Comparison of ENCODE assay signal across 8 mouse cellular contexts in genomic region chr7:99360021-99360802, GRCm38 (mm10). TPM values are rescaled to one million over a fixed set of nuclear protein-coding genes. Genes with fewer than 3 reads are reported as not detected.
DNase-seq lines count a peak whose midpoint lies in the region; ATAC-seq lines count a peak whose summit lies in the region.

No protein-coding gene starts in this region.

- intact Hi-C loops in left cerebral cortex, postnatal 14 days (cut with DNase I): no loop called here

- no peak overlapping the region for H3K4me3 ChIP-seq in intestine, embryonic 16.5 days (ENCODE audit: low read length)

- 27% methylated on average over 10 of the region's 10 CpGs for WGBS in intestine, embryonic 16.5 days

- peak; percentile 96 for DNase-seq in NIH3T3 (ENCODE audit: low read depth)
- peak; percentile 92 for DNase-seq in embryo, embryonic 9.5 days (ENCODE audit: extremely low spot score)
- peak; percentile 71 to 90 for DNase-seq in left cerebral cortex, postnatal 14 days (ENCODE audit: low spot score in 2 of 2)
- DNase-seq in right cerebral cortex, postnatal 4 days: peak; percentile 60

- H3K4me1 ChIP-seq in intestine, embryonic 16.5 days (ENCODE audit: control insufficient read depth, insufficient read depth, low read length): peaks cover 37% of the 10 kb centered on the region

- no peaks in the 10 kb centered on the region for H3K27me3 ChIP-seq in intestine, embryonic 16.5 days (replicated peaks; ENCODE audit: control insufficient read depth, insufficient read depth, low read length)

- peak overlapping the region; percentile 64 for H3K9ac ChIP-seq in intestine, embryonic 16.5 days (ENCODE audit: low read depth, low read length)

- peak overlapping the region; percentile 97 for H3K27ac ChIP-seq in intestine, embryonic 16.5 days (ENCODE audit: low read length)

- H3K9me3 ChIP-seq in intestine, embryonic 16.5 days (ENCODE audit: control insufficient read depth, low read length): no peaks in the 10 kb centered on the region

- no peaks in the 10 kb centered on the region for H3K36me3 ChIP-seq in intestine, embryonic 16.5 days (ENCODE audit: control insufficient read depth, insufficient read depth, low read length)

- H3K4me2 ChIP-seq in intestine, embryonic 16.5 days (ENCODE audit: low read depth, low read length): peak overlapping the region; percentile 16; the same call in 1 of the 2 replicates

- ATAC-seq in granulocyte monocyte progenitor cell, adult 5-6 weeks (replicated peaks; ENCODE audit: poor library complexity, severe bottlenecking): peak; percentile 61
- ATAC-seq in intestine, embryonic 16.5 days: peak; percentile 94
- peak; percentile 54 for ATAC-seq in megakaryocyte progenitor cell, adult 5-6 weeks (replicated peaks; ENCODE audit: poor library complexity)
- no peak for ATAC-seq in CD4-positive, CD25-positive, alpha-beta regulatory T cell, adult 4 months

RNA-seq across cellular contexts. Expression of gene Serpinh1, which starts 7.2 kb away (rescaled TPM):
- 0.80 TPM in 1 of 2 replicates, not detected in the other for total RNA-seq in granulocyte monocyte progenitor cell, adult 5-6 weeks (2014; fragmentation: Nextera tagmentation)
- not detected in 2 replicates for total RNA-seq in granulocyte monocyte progenitor cell, adult 5-6 weeks (2017)
- 903 and 983 TPM in 2 replicates for polyA plus RNA-seq in intestine, embryonic 16.5 days (2015; fragmentation: Nextera tagmentation; extraction: Ambion mirVana)
- 10 to 100 TPM; 49.7 to 52.2 TPM for total RNA-seq in left cerebral cortex, postnatal 14 days (2021)
- total RNA-seq in megakaryocyte progenitor cell, adult 5-6 weeks (2015): 0.05 TPM in 1 of 2 replicates, not detected in the other
- not detected in 2 replicates for total RNA-seq in megakaryocyte progenitor cell, adult 5-6 weeks (2017)
- polyA plus RNA-seq in CD4-positive, CD25-positive, alpha-beta regulatory T cell, adult 4 months (2017; shearing (Covaris generic)): under 1 TPM in 1 of 2 experiments, not detected in 1; 0.15 TPM

RNA-seq across cellular contexts. Expression of gene Gdpd5, which starts 21.0 kb away (rescaled TPM):
- not detected in 2 replicates for total RNA-seq in granulocyte monocyte progenitor cell, adult 5-6 weeks (2014; fragmentation: Nextera tagmentation)
- total RNA-seq in granulocyte monocyte progenitor cell, adult 5-6 weeks (2017): 0.56 TPM in 1 of 2 replicates, not detected in the other
- 17.1 and 17.5 TPM in 2 replicates for polyA plus RNA-seq in intestine, embryonic 16.5 days (2015; fragmentation: Nextera tagmentation; extraction: Ambion mirVana)
- total RNA-seq in left cerebral cortex, postnatal 14 days (2021): 10 to 100 TPM; 40.7 to 47.5 TPM
- 0.10 TPM in 1 of 2 replicates, not detected in the other for total RNA-seq in megakaryocyte progenitor cell, adult 5-6 weeks (2015)
- total RNA-seq in megakaryocyte progenitor cell, adult 5-6 weeks (2017): 0.08 TPM in 1 of 2 replicates, not detected in the other
- polyA plus RNA-seq in CD4-positive, CD25-positive, alpha-beta regulatory T cell, adult 4 months (2017; shearing (Covaris generic)): 10 to 100 TPM; 13.6 to 21.0 TPM

Comparison
In these comparisons a context has a peak if more than half of its experiments do, and no peak if none do; other contexts are left out.
1. RNA of gene Serpinh1, which starts 7.2 kb away (total RNA-seq): 49.7 to 52.2 TPM in left cerebral cortex, postnatal 14 days; 0.80 TPM in granulocyte monocyte progenitor cell, adult 5-6 weeks and 0.05 TPM in megakaryocyte progenitor cell, adult 5-6 weeks; every median in the first group is over 10 times any median in the second.
2. RNA of gene Gdpd5, which starts 21.0 kb away (total RNA-seq): 40.7 to 47.5 TPM in left cerebral cortex, postnatal 14 days; 0.08 to 0.10 TPM in megakaryocyte progenitor cell, adult 5-6 weeks and 0.56 TPM in granulocyte monocyte progenitor cell, adult 5-6 weeks; every median in the first group is over 10 times any median in the second.
3. Peak in every context shown above with its lines, with median percentiles within 50 percentile points of each other: DNase-seq.